Mouse (Mus musculus) lung, postnatal 0 days (tissue): ENCODE data around the gene Akap9.

ENCODE experiments used
- CTCF ChIP-seq: IDR thresholded peaks from 2 replicates; pipeline ENCODE4 v1.5.1; 2016; ENCODE audit warnings: antibody characterized with exemption, mild to moderate bottlenecking
- EP300 ChIP-seq: IDR thresholded peaks from 2 replicates; pipeline ENCODE4 v1.6.1; 2016; ENCODE audit warnings: antibody characterized with exemption, mild to moderate bottlenecking, control low read depth

- no peak for TF ChIP-seq CTCF
- no peak for TF ChIP-seq EP300
Observed at GRCm38 (mm10) chr5:3939335-3939734, 11.5 kb downstream of the Akap9 start.
